ENCODE assay signal across 22 mouse cellular contexts in the genomic region with DNA sequence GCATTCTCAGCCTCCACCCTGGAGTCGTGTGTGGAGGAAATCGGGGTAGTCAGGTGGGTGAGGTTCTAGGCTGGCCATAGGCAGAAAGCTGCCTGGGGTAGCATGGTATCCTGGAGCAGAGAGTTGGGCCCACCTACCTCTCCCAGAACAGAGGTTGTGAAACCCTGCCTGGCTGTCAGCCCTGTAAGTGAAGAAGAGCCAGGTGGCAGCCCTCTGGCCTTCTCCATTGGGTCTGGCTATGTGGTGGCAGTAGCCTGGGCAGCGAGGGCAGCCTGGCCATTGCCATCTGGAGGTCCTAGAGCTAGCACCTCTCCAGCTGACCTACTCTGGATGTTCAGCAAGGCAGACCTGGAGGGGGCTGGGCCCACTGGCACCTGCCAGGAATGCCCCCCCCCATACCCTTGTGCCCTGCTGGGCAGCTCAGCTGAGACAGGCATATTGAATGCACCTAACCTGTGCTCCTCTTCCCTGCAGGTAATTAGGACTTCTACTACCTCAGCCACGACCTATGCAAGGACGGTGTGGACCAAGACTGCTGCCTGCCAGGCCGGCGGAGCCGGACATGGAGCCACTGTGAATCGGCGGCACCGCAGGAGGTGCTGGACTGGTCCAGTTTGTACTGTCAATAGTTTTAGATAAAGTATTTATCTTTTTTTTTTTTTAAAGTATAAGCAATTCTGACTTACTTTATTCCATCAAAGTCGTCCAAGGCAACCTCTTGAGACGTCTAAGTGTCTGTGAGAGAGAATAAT. TPM values are rescaled to one million over a fixed set of nuclear protein-coding genes. Genes with fewer than 3 reads are reported as not detected.
A peak's percentile ranks its signal among the peaks of the same experiment; 100 is the strongest.
DNase-seq lines count a peak whose midpoint lies in the region; ATAC-seq and TF ChIP-seq lines count a peak whose summit lies in the region.
"Had no signal": no experiment of that assay in that cellular context is flagged by ENCODE, and none has a peak within 500 bp of the region (broad histone marks: within the 10 kb centered on the region; RNA-seq: fewer than 3 reads in every experiment).

No protein-coding gene starts in this region.

- H3K79me2 ChIP-seq in heart, adult 2 months (replicated peaks; ENCODE audit: control insufficient read depth, insufficient read depth, low read length), result no peaks in the 10 kb centered on the region

- intact Hi-C loops in heart, adult 2 months (cut with DNase I), result no loop called here

- TF ChIP-seq EP300 in heart, adult 2 months (IDR thresholded peaks at IDR 0.05; ENCODE audit: insufficient read depth, low read depth, low read length), result no peak

- DNase-seq in heart, adult 2 months, result no peak
- peak; percentile 30 for DNase-seq in 3134 (ENCODE audit: extremely low read depth, insufficient read length, low spot score)
- DNase-seq in G1E (ENCODE audit: low spot score), result no peak
- DNase-seq in cerebellum, adult 9-11 months, result peak; percentile 81
- DNase-seq in retina, postnatal 1 day, result no peak
- DNase-seq: gastrocnemius, postnatal 14 days had no signal

- 0 out of 2 replicates have a peak overlapping the region, but pooled peaks have one; percentile 5 for H3K9ac ChIP-seq in heart, embryonic 13.5 days
- no peak overlapping the region for H3K9ac ChIP-seq in heart, adult 2 months (ENCODE audit: low read depth, low read length)
- H3K9ac ChIP-seq: embryonic facial prominence, embryonic 15.5 days; intestine, embryonic 15.5 days; liver, embryonic 12.5 days; neural tube, embryonic 15.5 days had no signal

- ATAC-seq in heart, embryonic 13.5 days (ENCODE audit: extremely low read depth, insufficient number of reproducible peaks, low FRiP score, low TSS enrichment), result no peak
- ATAC-seq in G1E (ENCODE audit: extremely low read depth, insufficient number of reproducible peaks, low FRiP score, poor library complexity, severe bottlenecking), result no peak
- ATAC-seq in megakaryocyte, adult 5-6 weeks (ENCODE audit: poor library complexity, severe bottlenecking), result no peak
- ATAC-seq: forebrain, embryonic 14.5 days; intestine, embryonic 15.5 days; liver, embryonic 12.5 days had no signal

- no peak for TF ChIP-seq CTCF in heart, adult 2 months (IDR thresholded peaks at IDR 0.05)
- no peak for TF ChIP-seq CTCF in G1E (IDR thresholded peaks at IDR 0.05; ENCODE audit: low read depth, low read length)

- H3K36me3 ChIP-seq in heart, embryonic 13.5 days, result peaks cover 85% of the 10 kb centered on the region
- no peaks in the 10 kb centered on the region for H3K36me3 ChIP-seq in heart, adult 2 months (ENCODE audit: control insufficient read depth, insufficient read depth, low read length)
- H3K36me3 ChIP-seq in G1E (replicated peaks), result peaks cover 92% of the 10 kb centered on the region

- no peak overlapping the region for H3K4me3 ChIP-seq in heart, embryonic 13.5 days
- no peak overlapping the region for H3K4me3 ChIP-seq in heart, adult 2 months
- peak overlapping the region; percentile 3; the same call in 1 of the 2 replicates for H3K4me3 ChIP-seq in G1E (ENCODE audit: low read depth, low read length)
- H3K4me3 ChIP-seq: embryonic facial prominence, embryonic 15.5 days; intestine, embryonic 15.5 days; liver, embryonic 12.5 days; neural tube, embryonic 15.5 days had no signal

- peaks cover 37% of the 10 kb centered on the region for H3K4me1 ChIP-seq in heart, embryonic 13.5 days
- H3K4me1 ChIP-seq in heart, adult 2 months (ENCODE audit: control insufficient read depth, insufficient read depth, low read length), result peaks cover 7% of the 10 kb centered on the region
- H3K4me1 ChIP-seq in G1E (ENCODE audit: insufficient read depth, low read depth, low read length), result peaks cover 71% of the 10 kb centered on the region

- no peak overlapping the region for H3K4me2 ChIP-seq in heart, embryonic 13.5 days
- H3K4me2 ChIP-seq: embryonic facial prominence, embryonic 15.5 days; heart, embryonic 11.5 days; intestine, embryonic 15.5 days; liver, embryonic 12.5 days; neural tube, embryonic 15.5 days had no signal

- no peak overlapping the region for H3K27ac ChIP-seq in heart, embryonic 13.5 days (replicated peaks)
- no peak overlapping the region for H3K27ac ChIP-seq in heart, adult 2 months
- H3K27ac ChIP-seq: embryonic facial prominence, embryonic 15.5 days; intestine, embryonic 15.5 days; kidney, postnatal 0 days; neural tube, embryonic 15.5 days had no signal

- no peak for TF ChIP-seq POLR2A in heart, adult 2 months (IDR thresholded peaks at IDR 0.05; ENCODE audit: insufficient read depth, low read depth, low read length)

- no peaks in the 10 kb centered on the region for H3K9me3 ChIP-seq in heart, embryonic 13.5 days
- H3K9me3 ChIP-seq in G1E (replicated peaks), result no peaks in the 10 kb centered on the region
- H3K9me3 ChIP-seq: embryonic facial prominence, embryonic 15.5 days; intestine, embryonic 15.5 days; liver, embryonic 12.5 days; neural tube, embryonic 15.5 days had no signal

- WGBS in heart, embryonic 13.5 days, result 92% methylated on average over 13 of the region's 13 CpGs
- WGBS in heart, adult 2 months, result 92% methylated on average over 13 of the region's 13 CpGs

- H3K27me3 ChIP-seq in heart, embryonic 13.5 days (replicated peaks), result no peaks in the 10 kb centered on the region
- no peaks in the 10 kb centered on the region for H3K27me3 ChIP-seq in heart, adult 2 months (ENCODE audit: control insufficient read depth, insufficient read depth, low read length)
- no peaks in the 10 kb centered on the region for H3K27me3 ChIP-seq in G1E (ENCODE audit: insufficient read depth, low read length)
- H3K27me3 ChIP-seq: embryonic facial prominence, embryonic 15.5 days; intestine, embryonic 15.5 days; liver, embryonic 12.5 days; neural tube, embryonic 15.5 days had no signal

RNA-seq across cellular contexts. Expression of gene Sf3a2, which starts 4.8 kb away (rescaled TPM):
- 46.3 and 53.4 TPM in 2 replicates for polyA plus RNA-seq in heart, embryonic 13.5 days (2015; fragmentation: Nextera tagmentation; extraction: Ambion mirVana)
- 10 to 100 TPM; 27.3 to 30.4 TPM for total RNA-seq in heart, adult 2 months (2021)
- polyA plus RNA-seq in heart, adult 2 months (2012; rRNA removed), result 18.4 and 19.7 TPM in 2 replicates
- 142 and 172 TPM in 2 replicates for total RNA-seq in G1E (2014; fragmentation: Nextera tagmentation)
- 8.7 and 9.9 TPM in 2 replicates for total RNA-seq in G1E (2017)
- polyA plus RNA-seq in G1E (2012), result 652 and 920 TPM in 2 replicates
- 45.8 and 46.6 TPM in 2 replicates for total RNA-seq in megakaryocyte, adult 5-6 weeks (2015)
- 13.1 and 20.4 TPM in 2 replicates for total RNA-seq in megakaryocyte, adult 5-6 weeks (2017)

RNA-seq across cellular contexts. Expression of gene Plekhj1, which starts 5.2 kb away (rescaled TPM):
- polyA plus RNA-seq in heart, embryonic 13.5 days (2015; fragmentation: Nextera tagmentation; extraction: Ambion mirVana), result 79.6 and 86.5 TPM in 2 replicates
- 10 to 100 TPM; 29.7 to 33.0 TPM for total RNA-seq in heart, adult 2 months (2021)
- 28.9 and 33.2 TPM in 2 replicates for polyA plus RNA-seq in heart, adult 2 months (2012; rRNA removed)
- 122 and 192 TPM in 2 replicates for total RNA-seq in G1E (2014; fragmentation: Nextera tagmentation)
- total RNA-seq in G1E (2017), result 58.1 and 68.0 TPM in 2 replicates
- polyA plus RNA-seq in G1E (2012), result 285 and 325 TPM in 2 replicates
- total RNA-seq in megakaryocyte, adult 5-6 weeks (2015), result 82.4 and 84.3 TPM in 2 replicates
- total RNA-seq in megakaryocyte, adult 5-6 weeks (2017), result 35.5 and 43.5 TPM in 2 replicates

RNA-seq across cellular contexts. Expression of gene Amh, which starts 11.8 kb away (rescaled TPM):
- polyA plus RNA-seq in heart, embryonic 13.5 days (2015; fragmentation: Nextera tagmentation; extraction: Ambion mirVana), result 0.11 TPM in 1 of 2 replicates, not detected in the other
- under 1 TPM; 0.18 TPM for total RNA-seq in heart, adult 2 months (2021)
- 0.15 and 0.25 TPM in 2 replicates for polyA plus RNA-seq in heart, adult 2 months (2012; rRNA removed)
- total RNA-seq in G1E (2014; fragmentation: Nextera tagmentation) (1.7 and 1.8 TPM in 2 replicates), G1E (2017) (0.17 and 0.27 TPM in 2 replicates)
- polyA plus RNA-seq in G1E (2012), result 1.6 and 1.8 TPM in 2 replicates
- not detected in 2 replicates for total RNA-seq in megakaryocyte, adult 5-6 weeks (2015)
- total RNA-seq in megakaryocyte, adult 5-6 weeks (2017), result not detected in 2 replicates
- total RNA-seq: common myeloid progenitor, adult 5-6 weeks; monocyte, adult 5-6 weeks had no signal
- polyA plus RNA-seq: CD4-positive, CD25-positive, alpha-beta regulatory T cell, adult 4 months; intestine, embryonic 15.5 days; liver, embryonic 12.5 days; lung, embryonic 16.5 days; neural tube, embryonic 15.5 days; stomach, embryonic 14.5 days had no signal

RNA-seq across cellular contexts. Expression of gene Jsrp1, which starts 20.1 kb away (rescaled TPM):
- 5.7 and 5.9 TPM in 2 replicates for polyA plus RNA-seq in heart, embryonic 13.5 days (2015; fragmentation: Nextera tagmentation; extraction: Ambion mirVana)
- 1 to 10 TPM in 1 of 2 experiments, under 1 TPM in 1; 0.25 to 1.1 TPM for total RNA-seq in heart, adult 2 months (2021)
- polyA plus RNA-seq in heart, adult 2 months (2012; rRNA removed), result 0.21 and 0.56 TPM in 2 replicates
- not detected in 2 replicates for total RNA-seq in G1E (2014; fragmentation: Nextera tagmentation)
- total RNA-seq in G1E (2017), result not detected in 2 replicates
- polyA plus RNA-seq in G1E (2012), result 0.07 and 0.09 TPM in 2 replicates
- not detected in 2 replicates for total RNA-seq in megakaryocyte, adult 5-6 weeks (2015)
- total RNA-seq in megakaryocyte, adult 5-6 weeks (2017), result not detected in 2 replicates
- total RNA-seq: common myeloid progenitor, adult 5-6 weeks; megakaryocyte-erythroid progenitor cell, adult 5-6 weeks; monocyte, adult 5-6 weeks had no signal
- polyA plus RNA-seq: CD4-positive, CD25-positive, alpha-beta regulatory T cell, adult 4 months; small intestine, adult 2 months had no signal

RNA-seq across cellular contexts. Expression of gene Oaz1, which starts 33.2 kb away (rescaled TPM):
- polyA plus RNA-seq in heart, embryonic 13.5 days (2015; fragmentation: Nextera tagmentation; extraction: Ambion mirVana), result 2,053 and 2,109 TPM in 2 replicates
- total RNA-seq in heart, adult 2 months (2021), result 100 to 1,000 TPM; 850 to 914 TPM
- polyA plus RNA-seq in heart, adult 2 months (2012; rRNA removed), result 1,001 and 1,201 TPM in 2 replicates
- total RNA-seq in G1E (2014; fragmentation: Nextera tagmentation) (310 and 444 TPM in 2 replicates), G1E (2017) (228 and 347 TPM in 2 replicates)
- polyA plus RNA-seq in G1E (2012), result 1,655 and 2,091 TPM in 2 replicates
- 1,171 and 1,242 TPM in 2 replicates for total RNA-seq in megakaryocyte, adult 5-6 weeks (2015)
- 206 and 296 TPM in 2 replicates for total RNA-seq in megakaryocyte, adult 5-6 weeks (2017)

Comparison
In these comparisons a context has a peak if more than half of its experiments do, and no peak if none do; other contexts are left out.
1. DNase-seq: peak in 3134 (single experiment) and cerebellum, adult 9-11 months (single experiment); none in heart, adult 2 months (0 of 2), G1E (single experiment) and retina, postnatal 1 day (single experiment).